Mouse (Mus musculus) hindbrain, embryonic 11.5 days (tissue): ENCODE data around the gene Pcbd2. TPM values are rescaled to one million over a fixed set of nuclear protein-coding genes. Genes with fewer than 3 reads are reported as not detected.

ENCODE experiments used
- ATAC-seq: fragments of 200-750 bp; cut with Nextera tagmentation; 2 replicates; pipeline ENCODE4 v1.8.0; 2017; ENCODE audit warnings: mild to moderate bottlenecking, moderate TSS enrichment, moderate library complexity; ENCODE audit not compliant: low FRiP score
- DNase-seq: peaks from one replicate; pipeline ENCODE4 v3.0.0-alpha.2; 2015; ENCODE audit warnings: low spot score
- H3K27ac ChIP-seq: fragments of 300-500 bp; sonication (generic); 2 replicates; pipeline ENCODE4 v1.5.1; 2014; ENCODE audit warnings: mild to moderate bottlenecking, low read depth, low read length
- H3K27me3 ChIP-seq: fragments of 300-500 bp; sonication (generic); 2 replicates; pipeline ENCODE4 v1.6.1; 2014; ENCODE audit warnings: mild to moderate bottlenecking, low read length, moderate library complexity, mixed read lengths; ENCODE audit not compliant: control insufficient read depth, insufficient read depth
- H3K36me3 ChIP-seq: fragments of 300-500 bp; sonication (generic); 2 replicates; pipeline ENCODE4 v1.6.1; 2014; ENCODE audit warnings: mild to moderate bottlenecking, low read length, moderate library complexity, mixed read lengths; ENCODE audit not compliant: control insufficient read depth, insufficient read depth
- H3K4me1 ChIP-seq: fragments of 300-500 bp; sonication (generic); replicated peaks from 2 replicates; pipeline ENCODE4 v1.6.1; 2014; ENCODE audit warnings: low read length, mixed read lengths; ENCODE audit not compliant: control insufficient read depth, insufficient read depth
- H3K4me2 ChIP-seq: fragments of 300-500 bp; sonication (generic); replicated peaks from 2 replicates; pipeline ENCODE4 v1.6.1; 2014; ENCODE audit warnings: mild to moderate bottlenecking, low read depth, low read length
- H3K4me3 ChIP-seq: fragments of 300-500 bp; sonication (generic); 2 replicates; pipeline ENCODE4 v1.5.1; 2014; ENCODE audit warnings: low read depth, low read length
- H3K9ac ChIP-seq: fragments of 300-500 bp; sonication (generic); 2 replicates; pipeline ENCODE4 v1.6.1; 2014; ENCODE audit warnings: low read depth, low read length
- H3K9me3 ChIP-seq: fragments of 300-500 bp; sonication (generic); 2 replicates; pipeline ENCODE4 v1.6.1; 2016; ENCODE audit warnings: low read length; ENCODE audit not compliant: control insufficient read depth
- WGBS: fragments of 180-500 bp; shearing (Covaris S2); extraction: QIAGEN DNeasy Blood & Tissue Kit; methylation state at CpG from one replicate; pipeline ENCODE4 v1.1.7; 2014; 5-methylcytosine and 5-hydroxymethylcytosine counted together
- polyA plus RNA-seq: library from polyadenylated mRNA; unstranded; fragments of >200 nt; fragmentation: Nextera tagmentation; extraction: Ambion mirVana; gene quantifications from 2 replicates; pipeline ENCODE4 v1.2.1, GENCODE M21; 2014

The Pcbd2 gene
- polyA plus RNA-seq, 1 experiment from 2014 or later, result 29.9 TPM

- peaks cover 4% of the 10 kb centered on the region; the same call in 1 of the 2 replicates for H3K36me3 ChIP-seq
- peak overlapping the region; percentile 77 for H3K9ac ChIP-seq
- WGBS, result 3% methylated on average over 4 of the region's 4 CpGs
- no peaks in the 10 kb centered on the region for H3K27me3 ChIP-seq
- H3K4me1 ChIP-seq, result no peaks in the 10 kb centered on the region
- H3K9me3 ChIP-seq, result no peaks in the 10 kb centered on the region
- ATAC-seq, result no peak
- peak overlapping the region; percentile 58 for H3K4me2 ChIP-seq
- peak overlapping the region; percentile 96 for H3K27ac ChIP-seq
- no peak for DNase-seq
- peak overlapping the region; percentile 58 for H3K4me3 ChIP-seq
These were observed 509 bp upstream of the Pcbd2 start for GRCm38 (mm10) chr13:55726598-55727119.

GRCm38 (mm10) chr13:55727839-55728238 lies 671 bp downstream of the Pcbd2 start:
- Histone ChIP-seq H3K4me2 (peak overlapping the region; percentile 58), H3K4me3 (peak overlapping the region; percentile 58), H3K36me3 (0 out of 2 replicates have a peak, but pooled peaks cover 2% of the 10 kb centered on the region), H3K27ac (peak overlapping the region; percentile 96), H3K27me3 (no peaks in the 10 kb centered on the region), H3K4me1 (no peaks in the 10 kb centered on the region), H3K9ac (peak overlapping the region; percentile 77), H3K9me3 (no peaks in the 10 kb centered on the region)
- 5% methylated on average over 19 of the region's 19 CpGs for WGBS
- ATAC-seq (peak; percentile 72), DNase-seq (peak; percentile 75)

DNA sequence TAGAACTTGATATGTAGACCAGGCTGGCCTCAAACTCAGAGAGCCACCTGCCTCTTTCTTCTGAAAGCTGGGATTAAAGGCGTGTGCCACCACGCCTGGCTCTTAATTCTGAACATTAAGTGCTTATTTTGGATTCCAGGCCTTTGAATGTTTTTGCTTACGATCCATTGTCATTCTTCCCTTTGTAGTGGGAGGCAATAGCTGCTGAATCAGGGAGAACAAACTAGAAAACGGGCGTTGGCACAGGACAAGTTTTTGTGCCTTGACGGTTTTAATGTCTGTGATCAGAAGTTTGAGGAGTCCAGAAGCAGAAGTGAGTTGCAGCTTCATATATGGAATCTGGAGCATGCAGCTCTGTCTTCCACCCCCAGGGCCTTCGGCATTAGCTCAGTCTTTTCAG lies 3.5 kb downstream of the Pcbd2 start:
- WGBS, result 92% methylated on average over 7 of the region's 7 CpGs

DNA sequence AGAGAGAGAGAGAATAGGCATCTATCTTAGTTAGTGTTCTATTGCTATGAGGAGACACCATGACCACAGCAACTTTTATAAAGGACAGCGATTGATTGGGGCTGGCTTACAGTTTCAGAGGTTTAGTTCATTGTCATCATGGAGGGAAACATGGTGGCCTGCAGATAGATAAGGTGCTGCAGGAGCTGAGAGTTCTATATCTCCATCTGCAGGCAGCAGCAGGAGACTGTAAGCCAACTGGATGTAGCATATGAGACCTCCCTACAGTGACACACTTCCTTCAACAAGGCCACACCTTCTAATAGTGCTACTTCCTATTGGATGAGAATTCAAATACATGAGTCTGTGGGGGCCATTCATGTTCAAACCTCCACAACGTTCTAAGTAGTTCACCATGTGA lies 5.0 kb downstream of the Pcbd2 start:
- no peak overlapping the region for H3K27ac ChIP-seq
- 80% methylated on average over 2 of the region's 2 CpGs for WGBS

More for the DNA sequence above, 3.5 kb downstream of the Pcbd2 start:
- H3K27ac ChIP-seq, result no peak overlapping the region
- DNase-seq, result no peak
- no peaks in the 10 kb centered on the region for H3K9me3 ChIP-seq
- H3K4me3 ChIP-seq, result no peak overlapping the region
- 0 out of 2 replicates have a peak, but pooled peaks cover 2% of the 10 kb centered on the region for H3K36me3 ChIP-seq
- no peak overlapping the region for H3K9ac ChIP-seq
- no peaks in the 10 kb centered on the region for H3K27me3 ChIP-seq
- no peaks in the 10 kb centered on the region for H3K4me1 ChIP-seq
- no peak overlapping the region for H3K4me2 ChIP-seq
- no peak for ATAC-seq

GRCm38 (mm10) chr13:55733628-55734502 lies 6.7 kb downstream of the Pcbd2 start:
- H3K27me3 ChIP-seq, result no peaks in the 10 kb centered on the region
- no peak overlapping the region for H3K4me3 ChIP-seq
- WGBS, result 88% methylated on average over 22 of the region's 22 CpGs
- no peaks in the 10 kb centered on the region for H3K9me3 ChIP-seq
- no peak for DNase-seq
- no peak overlapping the region for H3K9ac ChIP-seq
- no peaks in the 10 kb centered on the region for H3K36me3 ChIP-seq
- H3K4me2 ChIP-seq, result no peak overlapping the region
- H3K27ac ChIP-seq, result no peak overlapping the region
- no peaks in the 10 kb centered on the region for H3K4me1 ChIP-seq
- ATAC-seq, result no peak

More for the DNA sequence above, 5.0 kb downstream of the Pcbd2 start:
- no peaks in the 10 kb centered on the region for H3K27me3 ChIP-seq
- no peak overlapping the region for H3K4me3 ChIP-seq
- H3K4me1 ChIP-seq, result no peaks in the 10 kb centered on the region
- DNase-seq (no peak), ATAC-seq (no peak)
- no peaks in the 10 kb centered on the region for H3K9me3 ChIP-seq
- H3K9ac ChIP-seq, result no peak overlapping the region
- H3K36me3 ChIP-seq, result no peaks in the 10 kb centered on the region
- no peak overlapping the region for H3K4me2 ChIP-seq

DNA sequence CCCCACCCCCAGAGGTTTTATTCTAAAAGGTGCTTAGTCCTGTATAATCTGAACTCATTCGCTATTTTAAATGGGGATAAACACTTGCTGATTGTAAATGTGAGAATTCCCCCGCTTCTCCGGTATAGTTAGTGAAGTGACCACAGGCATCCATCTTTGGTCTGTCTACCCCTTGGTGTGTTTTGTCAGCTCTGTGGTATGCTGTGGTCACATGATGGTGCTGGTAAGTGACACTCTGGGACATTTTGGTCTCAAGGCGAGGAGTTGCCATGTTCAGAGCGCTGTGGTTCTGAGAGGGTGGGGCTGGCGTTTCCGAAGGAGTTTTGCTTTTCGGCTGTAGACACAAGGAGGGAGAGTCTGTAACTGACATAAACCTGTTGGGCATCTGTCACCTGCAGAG lies 10.7 kb downstream of the Pcbd2 start:
- no peaks in the 10 kb centered on the region for H3K4me1 ChIP-seq
- no peaks in the 10 kb centered on the region for H3K27me3 ChIP-seq
- H3K4me2 ChIP-seq, result no peak overlapping the region
- 92% methylated on average over 8 of the region's 8 CpGs for WGBS
- H3K9me3 ChIP-seq, result no peaks in the 10 kb centered on the region
- no peak for ATAC-seq
- no peaks in the 10 kb centered on the region for H3K36me3 ChIP-seq
- H3K27ac ChIP-seq, result no peak overlapping the region
- H3K9ac ChIP-seq, result no peak overlapping the region
- no peak for DNase-seq
- H3K4me3 ChIP-seq, result no peak overlapping the region

- WGBS, result 66% methylated on average over 8 of the region's 8 CpGs
- ATAC-seq, result no peak
These were observed 15.1 kb downstream of the Pcbd2 start for GRCm38 (mm10) chr13:55742306-55742705.

DNA sequence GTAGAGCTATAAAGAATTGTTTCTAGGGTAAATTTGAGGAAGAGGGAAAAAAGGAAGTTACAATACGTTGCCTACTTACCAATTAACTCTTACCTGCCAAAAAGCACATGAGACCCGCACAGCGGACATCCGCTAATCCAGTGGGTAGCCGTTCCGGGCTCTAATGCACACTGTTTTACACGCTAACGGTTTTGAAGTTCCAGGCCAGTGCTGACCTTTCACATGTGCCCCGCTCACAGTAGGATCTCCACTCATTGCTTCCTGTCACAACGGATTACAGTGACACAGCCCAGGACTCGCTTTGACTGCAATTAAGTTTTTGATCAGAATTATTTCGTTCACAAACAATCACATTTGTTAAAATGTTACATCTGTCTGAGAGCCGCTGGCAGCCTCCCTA lies 27.2 kb downstream of the Pcbd2 start:
- H3K27me3 ChIP-seq, result no peaks in the 10 kb centered on the region
- no peaks in the 10 kb centered on the region for H3K4me1 ChIP-seq
- no peak for ATAC-seq
- H3K9ac ChIP-seq, result no peak overlapping the region
- no peak overlapping the region for H3K27ac ChIP-seq
- H3K36me3 ChIP-seq, result no peaks in the 10 kb centered on the region
- WGBS, result 78% methylated on average over 13 of the region's 13 CpGs
- H3K4me2 ChIP-seq, result no peak overlapping the region
- no peak overlapping the region for H3K4me3 ChIP-seq
- DNase-seq, result no peak
- H3K9me3 ChIP-seq, result no peaks in the 10 kb centered on the region

More at GRCm38 (mm10) chr13:55742306-55742705, 15.1 kb downstream of the Pcbd2 start:
- Histone ChIP-seq H3K27me3 (no peaks in the 10 kb centered on the region), H3K4me3 (no peak overlapping the region), H3K9ac (no peak overlapping the region), H3K4me1 (no peaks in the 10 kb centered on the region), H3K4me2 (no peak overlapping the region), H3K36me3 (no peaks in the 10 kb centered on the region), H3K9me3 (no peaks in the 10 kb centered on the region), H3K27ac (no peak overlapping the region)
- no peak for DNase-seq

DNA sequence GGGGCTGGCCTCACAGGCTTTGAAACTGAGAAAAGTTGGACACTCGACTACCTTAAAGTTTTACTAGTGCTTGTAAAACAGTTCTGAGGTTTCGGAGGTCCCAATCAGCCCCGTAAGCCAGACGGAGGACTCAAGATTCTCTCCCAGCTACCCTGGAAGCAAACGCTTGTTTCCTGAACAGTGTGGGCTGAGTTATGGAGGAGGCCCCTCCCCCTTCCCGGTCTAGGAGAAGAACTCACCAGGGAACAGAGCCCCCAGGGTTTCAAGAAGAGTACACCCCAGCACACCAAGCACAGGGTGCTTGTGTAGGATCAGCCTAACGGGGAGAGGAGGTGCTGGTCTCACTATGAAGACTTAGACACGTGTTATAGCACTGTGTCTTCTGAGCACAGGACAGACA lies 29.6 kb downstream of the Pcbd2 start:
- H3K4me2 ChIP-seq, result no peak overlapping the region
- no peaks in the 10 kb centered on the region for H3K4me1 ChIP-seq
- no peaks in the 10 kb centered on the region for H3K36me3 ChIP-seq
- no peaks in the 10 kb centered on the region for H3K9me3 ChIP-seq
- no peak overlapping the region for H3K4me3 ChIP-seq
- no peaks in the 10 kb centered on the region for H3K27me3 ChIP-seq
- no peak overlapping the region for H3K27ac ChIP-seq
- DNase-seq (peak; percentile 16), ATAC-seq (no peak)
- 45% methylated on average over 8 of the region's 8 CpGs for WGBS
- H3K9ac ChIP-seq, result no peak overlapping the region
